Mouse (Mus musculus): ENCODE results near the gene Cdsn.
A peak's percentile ranks its signal among the peaks of the same experiment; 100 is the strongest.

- TF ChIP-seq CTCF (IDR thresholded peaks at IDR 0.05; ENCODE audit: low read depth) (peak; percentile 94), EP300 (IDR thresholded peaks at IDR 0.05; ENCODE audit: low read depth) (no peak)
Observed at GRCm38 (mm10) chr17:35534343-35534742, 17.6 kb upstream of the Cdsn start.

Measured in liver, postnatal 0 days (tissue).